Mouse (Mus musculus) forebrain, embryonic 13.5 days (tissue): ENCODE data around the gene Sgpl1. TPM values are rescaled to one million over a fixed set of nuclear protein-coding genes. Genes with fewer than 3 reads are reported as not detected.

ENCODE experiments used
- ATAC-seq: fragments of 200-750 bp; cut with Nextera tagmentation; 2 replicates; pipeline ENCODE4 v1.8.0; 2017
- H3K27ac ChIP-seq: fragments of 300-500 bp; sonication (generic); 2 replicates; pipeline ENCODE4 v1.5.1; 2015; ENCODE audit warnings: inconsistent platforms, mild to moderate bottlenecking, moderate library complexity
- H3K27me3 ChIP-seq: fragments of 300-500 bp; sonication (generic); 2 replicates; pipeline ENCODE4 v1.6.1; 2015; ENCODE audit warnings: mild to moderate bottlenecking, inconsistent platforms
- H3K36me3 ChIP-seq: fragments of 300-500 bp; sonication (generic); 2 replicates; pipeline ENCODE4 v1.6.1; 2015; ENCODE audit warnings: mild to moderate bottlenecking, inconsistent platforms; ENCODE audit not compliant: poor library complexity, severe bottlenecking
- H3K4me1 ChIP-seq: fragments of 300-500 bp; sonication (generic); 2 replicates; pipeline ENCODE4 v1.6.1; 2015; ENCODE audit warnings: inconsistent platforms
- H3K4me2 ChIP-seq: fragments of 300-500 bp; sonication (generic); 2 replicates; pipeline ENCODE4 v1.6.1; 2015; ENCODE audit warnings: inconsistent platforms, mild to moderate bottlenecking, moderate library complexity
- H3K4me3 ChIP-seq: fragments of 300-500 bp; sonication (generic); 2 replicates; pipeline ENCODE4 v1.5.1; 2015; ENCODE audit warnings: mild to moderate bottlenecking, inconsistent platforms
- H3K9ac ChIP-seq: fragments of 300-500 bp; sonication (generic); 2 replicates; pipeline ENCODE4 v1.6.1; 2015; ENCODE audit warnings: mild to moderate bottlenecking, inconsistent platforms
- H3K9me3 ChIP-seq: fragments of 300-500 bp; sonication (generic); replicated peaks from 2 replicates; pipeline ENCODE4 v1.6.1; 2016; ENCODE audit warnings: inconsistent platforms
- WGBS: fragments of 180-500 bp; shearing (Covaris S2); methylation state at CpG from one replicate; pipeline ENCODE4 v1.1.7; 2015; 5-methylcytosine and 5-hydroxymethylcytosine counted together
- polyA plus RNA-seq: library from polyadenylated mRNA; unstranded; fragments of >200 nt; fragmentation: Nextera tagmentation; extraction: Ambion mirVana; gene quantifications from 2 replicates; pipeline ENCODE4 v1.2.1, GENCODE M21; 2015

Gene Sgpl1
- 53.5 and 62.3 TPM in 2 replicates for polyA plus RNA-seq

- Histone ChIP-seq H3K9me3 (no peaks in the 10 kb centered on the region), H3K36me3 (0 out of 2 replicates have a peak, but pooled peaks cover 3% of the 10 kb centered on the region), H3K4me1 (peaks cover 10% of the 10 kb centered on the region), H3K9ac (peak within 1 kb of the TSS; percentile 96), H3K27me3 (no peaks in the 10 kb centered on the region), H3K4me2 (peak within 1 kb of the TSS; percentile 93), H3K4me3 (peak within 1 kb of the TSS; percentile 88), H3K27ac (peak within 1 kb of the TSS; percentile 97)
- under 1% methylated on average over 78 of the region's 82 CpGs for WGBS
- ATAC-seq, result peak; percentile 89
These were observed at the start of gene Sgpl1 for GRCm38 (mm10) chr10:61147157-61148040. Gene Sgpl1 (minus strand): TSS chr10:61147703.

GRCm38 (mm10) chr10:61195718-61196291 is 48.3 kb upstream of the Sgpl1 start:
- no peak overlapping the region for H3K4me3 ChIP-seq
- 89% methylated on average over 5 of the region's 5 CpGs for WGBS

GRCm38 (mm10) chr10:61195216-61195615 is 47.7 kb upstream of the Sgpl1 start:
- no peak overlapping the region for H3K4me3 ChIP-seq
- H3K36me3 ChIP-seq, result no peaks in the 10 kb centered on the region
- no peaks in the 10 kb centered on the region for H3K4me1 ChIP-seq
- no peak overlapping the region for H3K27ac ChIP-seq
- H3K9ac ChIP-seq, result no peak overlapping the region
- no peak overlapping the region for H3K4me2 ChIP-seq
- H3K9me3 ChIP-seq, result no peaks in the 10 kb centered on the region
- no peaks in the 10 kb centered on the region for H3K27me3 ChIP-seq
- WGBS, result 90% methylated on average over 8 of the region's 8 CpGs
- no peak for ATAC-seq

More at GRCm38 (mm10) chr10:61195718-61196291, 48.3 kb upstream of the Sgpl1 start:
- no peak overlapping the region for H3K9ac ChIP-seq
- H3K27ac ChIP-seq, result no peak overlapping the region
- no peaks in the 10 kb centered on the region for H3K9me3 ChIP-seq
- H3K27me3 ChIP-seq, result no peaks in the 10 kb centered on the region
- H3K4me1 ChIP-seq, result no peaks in the 10 kb centered on the region
- ATAC-seq, result no peak
- no peak overlapping the region for H3K4me2 ChIP-seq
- H3K36me3 ChIP-seq, result no peaks in the 10 kb centered on the region

GRCm38 (mm10) chr10:61194611-61195010 is 47.1 kb upstream of the Sgpl1 start:
- no peak overlapping the region for H3K27ac ChIP-seq
- WGBS, result 84% methylated on average over 9 of the region's 9 CpGs
- no peak overlapping the region for H3K4me2 ChIP-seq
- H3K9me3 ChIP-seq, result no peaks in the 10 kb centered on the region
- H3K4me3 ChIP-seq, result no peak overlapping the region
- no peak for ATAC-seq
- H3K9ac ChIP-seq, result no peak overlapping the region
- H3K4me1 ChIP-seq, result no peaks in the 10 kb centered on the region
- no peaks in the 10 kb centered on the region for H3K36me3 ChIP-seq
- no peaks in the 10 kb centered on the region for H3K27me3 ChIP-seq

- H3K36me3 ChIP-seq, result no peaks in the 10 kb centered on the region
- no peak for ATAC-seq
These were observed 40.5 kb upstream of the Sgpl1 start for GRCm38 (mm10) chr10:61188010-61188409.

GRCm38 (mm10) chr10:61187001-61187400 is 39.5 kb upstream of the Sgpl1 start:
- no peak overlapping the region for H3K9ac ChIP-seq
- no peak for ATAC-seq
- WGBS, result 83% methylated on average over 3 of the region's 3 CpGs

More at GRCm38 (mm10) chr10:61188010-61188409, 40.5 kb upstream of the Sgpl1 start:
- Histone ChIP-seq H3K27me3 (peaks cover 2% of the 10 kb centered on the region; the same call in 1 of the 2 replicates), H3K4me1 (no peaks in the 10 kb centered on the region), H3K27ac (no peak overlapping the region), H3K4me3 (no peak overlapping the region), H3K9me3 (no peaks in the 10 kb centered on the region), H3K9ac (no peak overlapping the region), H3K4me2 (no peak overlapping the region)
- 77% methylated on average over 3 of the region's 3 CpGs for WGBS

GRCm38 (mm10) chr10:61179927-61180326 is 32.4 kb upstream of the Sgpl1 start:
- 77% methylated on average over 6 of the region's 6 CpGs for WGBS
- no peaks in the 10 kb centered on the region for H3K4me1 ChIP-seq
- no peaks in the 10 kb centered on the region for H3K36me3 ChIP-seq
- H3K27ac ChIP-seq, result no peak overlapping the region
- no peaks in the 10 kb centered on the region for H3K27me3 ChIP-seq
- H3K9me3 ChIP-seq, result no peaks in the 10 kb centered on the region
- no peak overlapping the region for H3K9ac ChIP-seq
- ATAC-seq, result no peak
- H3K4me2 ChIP-seq, result no peak overlapping the region
- no peak overlapping the region for H3K4me3 ChIP-seq

More at GRCm38 (mm10) chr10:61187001-61187400, 39.5 kb upstream of the Sgpl1 start:
- H3K36me3 ChIP-seq, result no peaks in the 10 kb centered on the region
- no peak overlapping the region for H3K4me2 ChIP-seq
- H3K9me3 ChIP-seq, result no peaks in the 10 kb centered on the region
- H3K27me3 ChIP-seq, result peaks cover 2% of the 10 kb centered on the region; the same call in 1 of the 2 replicates
- no peak overlapping the region for H3K4me3 ChIP-seq
- no peak overlapping the region for H3K27ac ChIP-seq
- no peaks in the 10 kb centered on the region for H3K4me1 ChIP-seq

GRCm38 (mm10) chr10:61178687-61179086 is 31.2 kb upstream of the Sgpl1 start:
- no peaks in the 10 kb centered on the region for H3K27me3 ChIP-seq
- H3K9ac ChIP-seq, result no peak overlapping the region
- H3K9me3 ChIP-seq, result no peaks in the 10 kb centered on the region
- no peak overlapping the region for H3K27ac ChIP-seq
- H3K4me1 ChIP-seq, result no peaks in the 10 kb centered on the region
- H3K4me3 ChIP-seq, result no peak overlapping the region
- H3K4me2 ChIP-seq, result no peak overlapping the region
- no peak for ATAC-seq
- H3K36me3 ChIP-seq, result no peaks in the 10 kb centered on the region
- WGBS, result 85% methylated on average over 8 of the region's 8 CpGs

- Histone ChIP-seq H3K36me3 (no peaks in the 10 kb centered on the region), H3K9ac (no peak overlapping the region), H3K4me3 (no peak overlapping the region), H3K27me3 (no peaks in the 10 kb centered on the region), H3K4me1 (no peaks in the 10 kb centered on the region), H3K27ac (no peak overlapping the region), H3K9me3 (no peaks in the 10 kb centered on the region), H3K4me2 (no peak overlapping the region)
- WGBS, result 83% methylated on average over 4 of the region's 4 CpGs
- ATAC-seq, result no peak
These were observed 30.2 kb upstream of the Sgpl1 start for GRCm38 (mm10) chr10:61177751-61178150.

- H3K4me2 ChIP-seq, result peak overlapping the region; percentile 35
- no peaks in the 10 kb centered on the region for H3K27me3 ChIP-seq
- H3K27ac ChIP-seq, result no peak overlapping the region
- H3K9me3 ChIP-seq, result no peaks in the 10 kb centered on the region
- no peak overlapping the region for H3K4me3 ChIP-seq
- no peak for ATAC-seq
- H3K36me3 ChIP-seq, result no peaks in the 10 kb centered on the region
- no peaks in the 10 kb centered on the region for H3K4me1 ChIP-seq
- 44% methylated on average over 7 of the region's 7 CpGs for WGBS
- H3K9ac ChIP-seq, result no peak overlapping the region
These were observed 28.8 kb upstream of the Sgpl1 start for GRCm38 (mm10) chr10:61176221-61176790.

- Histone ChIP-seq H3K27me3 (no peaks in the 10 kb centered on the region), H3K4me2 (peak overlapping the region; percentile 35), H3K4me3 (no peak overlapping the region), H3K4me1 (no peaks in the 10 kb centered on the region), H3K9ac (no peak overlapping the region), H3K27ac (no peak overlapping the region), H3K9me3 (no peaks in the 10 kb centered on the region), H3K36me3 (no peaks in the 10 kb centered on the region)
- no peak for ATAC-seq
- 18% methylated on average over 24 of the region's 24 CpGs for WGBS
These were observed 28.1 kb upstream of the Sgpl1 start for GRCm38 (mm10) chr10:61175442-61176204.
